Mouse (Mus musculus): ENCODE data around the gene Taf6. TPM values are rescaled to one million over a fixed set of nuclear protein-coding genes. Genes with fewer than 3 reads are reported as not detected.
"Not testable (repeated sequence)": the region's sequence is repeated elsewhere in the genome, so short reads cannot be mapped to it uniquely, and the experiment has no call there.

The Taf6 gene
- polyA plus RNA-seq, 1 experiment from 2014 or later, result 58.9 TPM

GRCm38 (mm10) chr5:138222111-138222510 is 34.9 kb upstream of the Taf6 start:
- H3K9me3 ChIP-seq (replicated peaks; ENCODE audit: control insufficient read depth, low read length), result no peaks in the 10 kb centered on the region
- no peaks in the 10 kb centered on the region for H3K4me1 ChIP-seq (ENCODE audit: control insufficient read depth, insufficient read depth, low read length)
- H3K36me3 ChIP-seq (ENCODE audit: control insufficient read depth, insufficient read depth), result no peaks in the 10 kb centered on the region
- H3K27ac ChIP-seq (ENCODE audit: low read length), result no peak overlapping the region
- no peaks in the 10 kb centered on the region for H3K27me3 ChIP-seq (ENCODE audit: control insufficient read depth, insufficient read depth, low read length)
- no peak overlapping the region for H3K9ac ChIP-seq (ENCODE audit: low read length)
- no peak overlapping the region for H3K4me3 ChIP-seq (ENCODE audit: low read length)
- 26% methylated on average over 4 of the region's 4 CpGs for WGBS
- H3K4me2 ChIP-seq (ENCODE audit: low read depth, low read length), result no peak overlapping the region
- ATAC-seq (replicated peaks; ENCODE audit: extremely low read depth, insufficient read depth, low FRiP score), result no peak

- no peaks in the 10 kb centered on the region for H3K27me3 ChIP-seq (ENCODE audit: control insufficient read depth, insufficient read depth, low read length)
- no peak overlapping the region for H3K4me2 ChIP-seq (ENCODE audit: low read depth, low read length)
- peaks cover 5% of the 10 kb centered on the region; the same call in 1 of the 2 replicates for H3K9me3 ChIP-seq (replicated peaks; ENCODE audit: control insufficient read depth, low read length)
- no peaks in the 10 kb centered on the region for H3K4me1 ChIP-seq (ENCODE audit: control insufficient read depth, insufficient read depth, low read length)
- 59% methylated on average over 2 of the region's 2 CpGs for whole genome bisulfite sequencing
- no peak for ATAC-seq (replicated peaks; ENCODE audit: extremely low read depth, insufficient read depth, low FRiP score)
- H3K9ac ChIP-seq (ENCODE audit: low read length), result no peak overlapping the region
- no peak overlapping the region for H3K4me3 ChIP-seq (ENCODE audit: low read length)
- H3K27ac ChIP-seq (ENCODE audit: low read length), result no peak overlapping the region
- H3K36me3 ChIP-seq (ENCODE audit: control insufficient read depth, insufficient read depth), result no peaks in the 10 kb centered on the region
Measured at GRCm38 (mm10) chr5:138219864-138220263, 32.6 kb upstream of the Taf6 start.

- H3K27ac ChIP-seq (ENCODE audit: low read length); H3K4me1 ChIP-seq (ENCODE audit: control insufficient read depth, insufficient read depth, low read length); ATAC-seq (replicated peaks; ENCODE audit: extremely low read depth, insufficient read depth, low FRiP score); H3K4me2 ChIP-seq (ENCODE audit: low read depth, low read length); H3K9ac ChIP-seq (ENCODE audit: low read length); H3K36me3 ChIP-seq (ENCODE audit: control insufficient read depth, insufficient read depth); H3K27me3 ChIP-seq (ENCODE audit: control insufficient read depth, insufficient read depth, low read length); H3K4me3 ChIP-seq (ENCODE audit: low read length): not testable (repeated sequence)
- peaks cover 11% of the 10 kb centered on the region; the same call in 1 of the 2 replicates for H3K9me3 ChIP-seq (replicated peaks; ENCODE audit: control insufficient read depth, low read length)
- WGBS, result 95% methylated on average over 13 of the region's 13 CpGs
Measured at GRCm38 (mm10) chr5:138216632-138217031, 29.4 kb upstream of the Taf6 start.

- no peak for ATAC-seq (replicated peaks; ENCODE audit: extremely low read depth, insufficient read depth, low FRiP score)
- peaks cover 10% of the 10 kb centered on the region; the same call in 1 of the 2 replicates for H3K9me3 ChIP-seq (replicated peaks; ENCODE audit: control insufficient read depth, low read length)
- no peak overlapping the region for H3K4me2 ChIP-seq (ENCODE audit: low read depth, low read length)
- no peaks in the 10 kb centered on the region for H3K27me3 ChIP-seq (ENCODE audit: control insufficient read depth, insufficient read depth, low read length)
- H3K4me3 ChIP-seq (ENCODE audit: low read length), result no peak overlapping the region
- no peaks in the 10 kb centered on the region for H3K4me1 ChIP-seq (ENCODE audit: control insufficient read depth, insufficient read depth, low read length)
- no peaks in the 10 kb centered on the region for H3K36me3 ChIP-seq (ENCODE audit: control insufficient read depth, insufficient read depth)
- H3K9ac ChIP-seq (ENCODE audit: low read length), result no peak overlapping the region
- WGBS, result 71% methylated on average over 4 of the region's 4 CpGs
- H3K27ac ChIP-seq (ENCODE audit: low read length), result no peak overlapping the region
Measured at GRCm38 (mm10) chr5:138207873-138208272, 20.6 kb upstream of the Taf6 start.

GRCm38 (mm10) chr5:138207253-138207652 is 20.0 kb upstream of the Taf6 start:
- Histone ChIP-seq H3K27me3 (ENCODE audit: control insufficient read depth, insufficient read depth, low read length) (no peaks in the 10 kb centered on the region), H3K9ac (ENCODE audit: low read length) (no peak overlapping the region), H3K36me3 (ENCODE audit: control insufficient read depth, insufficient read depth) (no peaks in the 10 kb centered on the region), H3K4me1 (ENCODE audit: control insufficient read depth, insufficient read depth, low read length) (no peaks in the 10 kb centered on the region), H3K4me3 (ENCODE audit: low read length) (no peak overlapping the region), H3K9me3 (replicated peaks; ENCODE audit: control insufficient read depth, low read length) (peaks cover 10% of the 10 kb centered on the region; the same call in 1 of the 2 replicates), H3K4me2 (ENCODE audit: low read depth, low read length) (no peak overlapping the region), H3K27ac (ENCODE audit: low read length) (no peak overlapping the region)
- WGBS, result 74% methylated on average over 1 of the region's 1 CpGs
- no peak for ATAC-seq (replicated peaks; ENCODE audit: extremely low read depth, insufficient read depth, low FRiP score)

GRCm38 (mm10) chr5:138202086-138202485 is 14.8 kb upstream of the Taf6 start:
- H3K4me3 ChIP-seq (ENCODE audit: low read length), result no peak overlapping the region
- H3K9ac ChIP-seq (ENCODE audit: low read length), result no peak overlapping the region
- H3K27me3 ChIP-seq (ENCODE audit: control insufficient read depth, insufficient read depth, low read length), result no peaks in the 10 kb centered on the region
- no peak overlapping the region for H3K27ac ChIP-seq (ENCODE audit: low read length)
- H3K36me3 ChIP-seq (ENCODE audit: control insufficient read depth, insufficient read depth), result no peaks in the 10 kb centered on the region
- no peak for ATAC-seq (replicated peaks; ENCODE audit: extremely low read depth, insufficient read depth, low FRiP score)
- H3K9me3 ChIP-seq (replicated peaks; ENCODE audit: control insufficient read depth, low read length), result peaks cover 10% of the 10 kb centered on the region; the same call in 1 of the 2 replicates
- H3K4me1 ChIP-seq (ENCODE audit: control insufficient read depth, insufficient read depth, low read length), result no peaks in the 10 kb centered on the region
- WGBS, result 89% methylated on average over 3 of the region's 3 CpGs
- no peak overlapping the region for H3K4me2 ChIP-seq (ENCODE audit: low read depth, low read length)

- Histone ChIP-seq H3K4me3 (ENCODE audit: low read length) (no peak overlapping the region), H3K9ac (ENCODE audit: low read length) (no peak overlapping the region), H3K4me2 (ENCODE audit: low read depth, low read length) (no peak overlapping the region), H3K9me3 (replicated peaks; ENCODE audit: control insufficient read depth, low read length) (peaks cover 5% of the 10 kb centered on the region; the same call in 1 of the 2 replicates), H3K27me3 (ENCODE audit: control insufficient read depth, insufficient read depth, low read length) (no peaks in the 10 kb centered on the region), H3K4me1 (ENCODE audit: control insufficient read depth, insufficient read depth, low read length) (0 out of 2 replicates have a peak, but pooled peaks cover 4% of the 10 kb centered on the region), H3K36me3 (ENCODE audit: control insufficient read depth, insufficient read depth) (no peaks in the 10 kb centered on the region), H3K27ac (ENCODE audit: low read length) (no peak overlapping the region)
- WGBS, result 14% methylated on average over 1 of the region's 1 CpGs
- ATAC-seq (replicated peaks; ENCODE audit: extremely low read depth, insufficient read depth, low FRiP score), result no peak
Measured at GRCm38 (mm10) chr5:138199576-138199975, 12.3 kb upstream of the Taf6 start.

- ATAC-seq (replicated peaks; ENCODE audit: extremely low read depth, insufficient read depth, low FRiP score), result no peak
- Histone ChIP-seq H3K27ac (ENCODE audit: low read length) (peak overlapping the region; percentile 88; the same call in 1 of the 2 replicates), H3K36me3 (ENCODE audit: control insufficient read depth, insufficient read depth) (0 out of 2 replicates have a peak, but pooled peaks cover 2% of the 10 kb centered on the region), H3K4me1 (ENCODE audit: control insufficient read depth, insufficient read depth, low read length) (peaks cover 10% of the 10 kb centered on the region), H3K27me3 (ENCODE audit: control insufficient read depth, insufficient read depth, low read length) (no peaks in the 10 kb centered on the region), H3K9me3 (replicated peaks; ENCODE audit: control insufficient read depth, low read length) (no peaks in the 10 kb centered on the region), H3K9ac (ENCODE audit: low read length) (peak overlapping the region; percentile 35; the same call in 1 of the 2 replicates), H3K4me2 (ENCODE audit: low read depth, low read length) (peak overlapping the region; percentile 94), H3K4me3 (ENCODE audit: low read length) (peak overlapping the region; percentile 80)
- 73% methylated on average over 7 of the region's 7 CpGs for WGBS
Measured at GRCm38 (mm10) chr5:138195463-138195862, 8.2 kb upstream of the Taf6 start.

- ATAC-seq (replicated peaks; ENCODE audit: extremely low read depth, insufficient read depth, low FRiP score), result peak; percentile 56
Measured at GRCm38 (mm10) chr5:138194755-138195345, 7.6 kb upstream of the Taf6 start.

More at GRCm38 (mm10) chr5:138194755-138195345, 7.6 kb upstream of the Taf6 start:
- Histone ChIP-seq H3K27ac (ENCODE audit: low read length) (peak overlapping the region; percentile 88), H3K4me2 (ENCODE audit: low read depth, low read length) (peak overlapping the region; percentile 94), H3K4me3 (ENCODE audit: low read length) (peak overlapping the region; percentile 80), H3K27me3 (ENCODE audit: control insufficient read depth, insufficient read depth, low read length) (no peaks in the 10 kb centered on the region), H3K9me3 (replicated peaks; ENCODE audit: control insufficient read depth, low read length) (no peaks in the 10 kb centered on the region), H3K4me1 (ENCODE audit: control insufficient read depth, insufficient read depth, low read length) (peaks cover 10% of the 10 kb centered on the region), H3K36me3 (ENCODE audit: control insufficient read depth, insufficient read depth) (0 out of 2 replicates have a peak, but pooled peaks cover 2% of the 10 kb centered on the region), H3K9ac (ENCODE audit: low read length) (peak overlapping the region; percentile 92)
- WGBS, result under 1% methylated on average over 29 of the region's 29 CpGs
